Mouse (Mus musculus): ENCODE results near the gene Pi16.
"Not testable (repeated sequence)": the region's sequence is repeated elsewhere in the genome, so short reads cannot be mapped to it uniquely, and the experiment has no call there.

Pi16 gene

DNA sequence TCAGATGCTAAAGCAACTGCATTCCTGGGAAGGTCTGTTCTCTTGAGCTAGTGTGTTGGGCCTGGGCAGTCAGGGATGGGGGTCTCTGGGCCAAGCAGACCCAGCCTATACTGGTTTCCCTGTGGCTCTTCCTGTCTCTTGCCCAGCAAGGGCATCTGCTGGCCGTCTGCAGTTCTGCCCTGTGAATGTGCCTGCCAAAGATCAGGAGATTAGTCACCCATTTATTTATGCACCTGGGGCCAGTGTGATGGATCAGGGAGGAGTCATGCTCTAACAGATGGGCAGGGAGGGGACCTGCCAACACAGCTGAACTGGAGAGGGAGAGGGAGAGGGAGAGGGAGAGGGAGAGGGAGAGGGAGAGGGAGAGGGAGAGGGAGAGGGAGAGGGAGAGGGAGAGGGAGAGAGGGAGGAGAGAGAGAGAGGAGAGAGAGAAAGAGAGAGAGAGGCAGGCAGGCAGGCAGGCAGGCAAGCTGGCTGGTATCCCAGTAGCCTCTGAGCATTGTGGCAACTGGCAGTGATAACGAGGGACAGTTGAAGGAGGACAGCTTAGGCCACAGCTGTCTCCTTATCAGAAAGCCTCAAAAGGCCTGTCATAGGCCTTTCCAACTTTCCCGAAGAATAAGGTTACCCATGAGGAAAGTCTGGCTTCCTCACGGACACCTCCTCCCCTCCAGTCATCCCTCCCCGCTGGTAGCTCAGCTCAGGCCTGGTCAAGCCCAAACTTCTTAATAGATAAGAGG lies 13.4 kb downstream of the Pi16 start:
- DNase-seq (ENCODE audit: low spot score) = no peak

DNA sequence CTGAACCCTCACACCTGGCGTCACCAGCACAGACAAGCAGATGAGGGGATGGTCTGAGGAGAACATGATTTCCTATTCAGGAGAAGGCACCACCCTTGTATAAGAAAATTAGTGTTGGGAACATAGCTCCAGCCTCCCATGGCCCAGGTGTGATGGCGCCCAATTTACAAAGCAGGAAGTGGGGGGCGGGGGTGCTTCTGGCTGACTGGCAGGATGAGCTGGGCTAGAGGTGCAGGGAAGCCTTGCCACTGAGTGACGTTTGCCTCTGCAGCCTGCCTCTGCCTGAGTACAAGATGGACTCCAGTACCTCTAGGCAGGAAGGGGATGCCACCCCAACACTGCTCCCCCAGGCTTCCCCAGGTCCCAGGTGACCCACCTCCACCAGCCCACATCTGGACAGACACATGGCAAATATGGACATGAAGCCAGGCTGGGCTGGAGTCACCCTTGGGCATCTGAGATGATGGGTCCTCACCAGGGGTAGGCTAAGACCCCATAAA lies 14.8 kb downstream of the Pi16 start:
- DNase-seq (ENCODE audit: low spot score) = no peak

- DNase-seq (ENCODE audit: low spot score) = no peak
Observed at GRCm38 (mm10) chr17:29336266-29336990, 18.9 kb downstream of the Pi16 start.

DNA sequence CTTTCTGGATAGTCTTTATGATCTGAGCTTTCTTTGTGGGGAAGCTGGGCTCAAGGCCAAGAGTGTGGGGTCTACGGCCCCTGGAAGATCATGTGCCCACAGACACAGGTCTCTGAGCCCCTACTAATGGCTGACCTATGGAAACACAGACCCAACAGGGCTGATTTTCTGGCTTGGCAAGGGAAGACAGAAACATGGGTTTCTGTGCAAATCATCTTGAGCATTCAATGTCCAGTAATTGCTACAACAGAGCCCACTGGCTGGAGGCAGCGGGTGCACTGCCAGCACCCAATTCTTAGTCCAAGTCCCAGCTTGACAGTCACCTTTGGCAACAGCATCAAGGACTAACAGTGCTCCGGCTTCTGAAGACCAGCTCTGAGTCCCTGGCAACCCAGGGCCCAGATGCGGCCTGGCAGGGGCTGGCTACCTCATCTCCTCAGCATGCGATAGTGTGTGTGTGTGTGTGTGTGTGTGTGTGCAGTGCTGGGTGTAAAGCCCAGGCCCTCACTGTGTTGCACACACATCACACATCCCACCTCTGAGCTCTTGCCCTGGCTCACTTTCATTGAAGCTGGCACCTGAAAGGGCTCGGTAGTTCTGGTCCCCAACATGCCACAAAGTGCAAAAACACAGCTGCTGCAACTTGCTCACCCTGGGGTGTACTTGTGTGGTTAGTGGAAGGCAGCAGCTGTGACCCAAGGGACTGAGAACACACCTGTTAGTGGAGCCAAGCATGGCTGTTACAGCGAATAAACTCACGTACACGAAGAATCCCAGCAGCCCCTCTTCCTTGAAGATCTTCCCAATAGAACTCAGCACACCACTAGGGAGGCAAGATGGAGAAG lies 20.7 kb downstream of the Pi16 start:
- DNase-seq (ENCODE audit: low spot score) = no peak

- no peak for DNase-seq (ENCODE audit: low spot score)
Observed at GRCm38 (mm10) chr17:29339170-29339768, 21.8 kb downstream of the Pi16 start.

DNA sequence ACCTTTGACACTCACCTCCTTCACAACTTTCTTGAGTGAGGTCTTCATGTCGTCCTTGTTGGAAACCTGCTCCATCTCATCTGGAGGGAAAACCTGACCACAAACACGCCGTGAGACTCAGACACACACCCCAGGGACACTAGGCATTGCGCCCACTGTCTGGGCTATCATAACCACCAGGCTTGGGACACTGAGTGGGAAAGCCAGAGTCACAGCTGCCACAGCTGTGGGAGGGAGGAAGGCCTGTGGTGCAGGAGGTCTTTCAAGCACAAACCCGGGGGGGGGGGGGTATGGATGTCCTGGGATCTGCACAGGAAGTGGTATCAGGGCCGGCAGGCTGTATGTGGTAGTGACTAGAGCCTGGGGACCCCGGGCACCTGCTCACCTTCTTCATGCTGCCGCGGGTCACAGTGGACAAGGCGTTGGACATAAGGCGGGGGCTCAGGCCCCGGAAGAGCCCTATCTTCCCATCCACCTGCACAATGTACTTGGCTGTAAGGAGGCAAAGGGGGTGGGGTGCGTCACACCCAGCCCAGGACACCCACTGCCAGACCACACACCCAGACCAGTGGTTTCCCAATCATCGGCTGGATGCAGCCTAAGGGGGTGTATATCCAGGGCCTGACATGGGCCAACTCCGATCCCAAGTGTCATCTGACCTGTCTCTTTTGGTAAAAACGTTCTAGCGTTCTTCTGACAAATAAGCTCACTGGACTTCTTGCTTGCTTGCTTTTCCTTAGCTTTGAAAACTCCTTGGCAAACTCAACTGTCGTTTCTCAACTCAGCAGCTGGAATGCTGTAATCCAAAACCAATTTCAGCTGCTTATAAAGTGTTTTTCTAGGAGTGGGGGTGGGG lies 23.2 kb downstream of the Pi16 start:
- no peak for DNase-seq (ENCODE audit: low spot score)

GRCm38 (mm10) chr17:29341591-29342003 lies 24.1 kb downstream of the Pi16 start:
- DNase-seq (ENCODE audit: low spot score) = no peak

GRCm38 (mm10) chr17:29342010-29342910 lies 24.8 kb downstream of the Pi16 start:
- DNase-seq (ENCODE audit: low spot score) = no peak

- DNase-seq (ENCODE audit: low spot score) = no peak
Observed at GRCm38 (mm10) chr17:29343241-29343640, 25.8 kb downstream of the Pi16 start.

GRCm38 (mm10) chr17:29345272-29345671 lies 27.8 kb downstream of the Pi16 start:
- no peak for DNase-seq (ENCODE audit: low spot score)

- DNase-seq (ENCODE audit: low spot score) = peak; percentile 69
Observed at GRCm38 (mm10) chr17:29346496-29347125, 29.1 kb downstream of the Pi16 start.

DNA sequence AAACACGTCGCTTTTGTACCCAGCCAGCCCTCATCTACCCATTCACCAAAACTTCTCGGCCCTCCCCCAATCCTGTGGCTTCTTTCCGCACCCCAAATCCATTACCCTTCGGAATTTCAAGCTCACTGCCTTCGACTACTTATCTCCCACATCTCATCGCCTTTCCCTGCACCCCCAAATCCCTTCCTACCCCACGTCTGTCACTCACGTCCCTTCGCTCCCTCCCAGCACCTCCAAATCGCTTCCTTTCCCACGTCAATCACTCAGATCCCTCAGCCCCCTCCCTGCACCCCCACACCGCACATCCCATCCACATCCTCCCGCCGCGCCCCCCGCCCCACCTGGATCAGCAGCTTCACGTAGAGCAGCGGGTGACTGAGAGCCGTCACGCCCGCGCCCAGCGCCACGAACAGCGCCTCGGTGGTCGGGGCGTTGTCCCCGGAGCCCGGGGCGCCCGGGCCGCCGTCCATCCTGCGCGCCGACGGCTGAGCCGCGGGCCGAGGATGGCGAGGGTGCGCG lies 29.7 kb downstream of the Pi16 start:
- DNase-seq (ENCODE audit: low spot score) = no peak

DNA sequence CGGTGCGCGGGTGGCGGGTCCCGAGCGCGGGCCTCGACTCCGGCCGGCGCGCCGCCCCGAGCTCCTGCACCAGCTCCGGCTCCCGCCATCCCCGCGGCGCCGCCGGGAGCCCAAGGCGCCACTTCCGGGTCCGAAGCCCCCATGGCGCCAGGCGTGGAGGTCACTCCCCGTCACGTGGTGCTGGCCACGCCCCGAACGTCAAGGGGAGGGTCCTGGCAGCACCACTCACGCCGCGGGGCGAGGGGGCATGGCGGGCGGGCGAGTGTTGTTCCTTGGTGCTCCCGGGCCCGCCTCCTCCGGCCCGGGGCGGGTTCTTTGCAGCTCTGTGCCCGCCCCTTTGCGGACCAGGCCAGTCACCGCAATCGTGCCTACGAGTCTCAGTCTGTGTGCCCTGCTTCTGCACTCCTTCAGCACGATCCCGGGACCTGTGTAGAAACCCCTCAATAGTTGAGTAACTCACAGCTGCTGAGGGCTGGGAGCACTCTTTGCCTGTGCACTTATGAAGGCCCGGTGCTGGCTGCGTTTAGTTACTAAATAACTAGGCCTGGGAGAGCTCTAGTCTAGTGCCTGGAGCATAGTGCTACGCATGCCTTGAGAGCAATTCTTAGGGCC lies 30.3 kb downstream of the Pi16 start, which contains the start of gene Mtch1:
Gene Mtch1, minus strand, starts transcription at position 290 of the 612 bp plus-strand sequence.
- DNase-seq (ENCODE audit: low spot score) = peak; percentile 99

GRCm38 (mm10) chr17:29348996-29349395 lies 31.5 kb downstream of the Pi16 start:
- no peak for DNase-seq (ENCODE audit: low spot score)

DNA sequence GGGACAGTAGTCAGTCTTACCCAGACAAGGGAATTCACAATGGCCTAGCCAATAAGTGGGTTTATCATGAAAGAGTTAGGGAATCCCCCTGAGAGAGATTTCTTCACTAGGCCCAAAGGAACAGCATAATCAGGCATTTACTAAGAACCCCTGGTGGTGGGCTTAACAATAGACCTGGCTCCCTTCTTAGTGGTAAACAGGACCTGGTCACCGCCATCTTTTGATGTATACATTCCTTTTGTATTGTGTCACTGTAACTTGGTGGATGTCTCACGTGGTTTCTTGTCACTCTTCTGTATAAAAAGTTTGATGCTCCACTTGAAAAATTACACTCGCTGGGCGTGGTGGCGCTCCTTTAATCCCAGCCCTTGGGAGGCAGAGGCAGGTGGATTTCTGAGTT lies 33.6 kb downstream of the Pi16 start:
- DNase-seq (ENCODE audit: low spot score) = not testable (repeated sequence)

DNA sequence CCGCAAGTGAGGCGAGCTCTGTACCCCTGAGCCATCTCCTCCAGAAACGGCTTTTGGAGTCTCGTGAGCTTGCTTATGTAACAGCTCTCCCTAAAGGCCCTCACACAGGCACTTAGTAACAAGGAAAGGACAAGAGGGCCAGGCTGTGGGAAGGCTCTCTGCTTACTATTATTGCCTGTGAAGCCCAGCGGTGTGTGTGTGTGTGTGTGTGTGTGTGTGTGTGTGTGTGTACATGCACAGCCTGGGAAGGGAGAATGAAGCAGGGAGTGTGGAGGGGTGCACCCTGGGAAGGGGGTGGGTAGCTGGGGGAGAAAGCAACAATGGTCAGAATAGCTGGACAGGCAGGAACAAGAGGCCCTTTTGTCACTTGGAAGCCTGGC lies 38.0 kb downstream of the Pi16 start:
- DNase-seq (ENCODE audit: low spot score) = peak; percentile 78

DNA sequence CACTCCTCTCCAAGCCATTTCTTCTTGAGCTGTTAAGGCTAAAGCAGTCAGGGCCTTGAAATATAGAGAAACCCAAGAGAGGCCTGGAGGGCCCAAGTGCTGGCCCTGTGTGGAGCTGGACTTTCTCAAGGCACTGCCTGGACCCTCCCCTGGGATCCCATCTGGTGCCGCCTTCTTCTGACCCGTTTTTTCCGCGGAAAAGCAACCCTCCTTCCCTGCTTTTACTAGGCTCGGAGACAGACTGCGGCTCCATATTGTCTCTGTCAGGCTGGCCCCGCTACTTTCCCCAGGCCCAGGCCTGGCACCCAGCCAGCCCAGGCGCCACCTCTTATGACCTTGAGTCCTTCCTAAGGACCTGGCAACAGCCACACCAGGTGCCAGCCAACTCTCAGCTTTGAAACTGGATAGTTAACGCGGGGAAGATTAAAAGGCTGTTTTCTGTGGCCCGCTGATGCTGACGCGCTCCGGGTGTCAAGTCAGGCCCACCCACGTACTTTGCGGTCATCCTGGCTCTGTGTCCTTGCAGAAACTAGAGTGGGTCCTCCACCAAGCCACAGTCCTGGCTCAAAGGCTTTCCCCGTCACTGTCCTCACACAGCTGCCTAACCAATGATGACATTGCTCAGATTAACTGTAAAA lies 38.5 kb downstream of the Pi16 start:
- DNase-seq (ENCODE audit: low spot score) = no peak

DNA sequence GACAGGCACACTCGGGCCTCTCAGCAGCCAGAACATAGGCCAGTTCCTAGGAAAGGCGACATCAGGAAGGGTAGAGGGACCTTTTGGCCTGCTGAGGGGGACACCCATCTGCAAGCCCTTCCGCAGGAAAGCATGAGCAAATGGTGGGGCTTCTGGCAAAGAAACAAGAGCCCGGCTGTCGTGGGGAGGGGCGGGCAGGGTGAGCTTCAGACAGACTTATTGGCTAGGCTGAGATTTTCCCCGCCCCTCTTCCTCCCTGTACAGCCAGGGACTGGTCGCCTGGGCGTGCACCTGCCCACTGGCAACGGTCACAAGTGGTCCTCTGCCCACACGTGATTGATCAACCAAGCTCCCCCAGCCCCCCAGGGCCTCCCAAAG lies 39.0 kb downstream of the Pi16 start:
- DNase-seq (ENCODE audit: low spot score) = peak; percentile 93
